Mouse (Mus musculus) retina, adult 2 months (tissue): ENCODE measurements around the gene Bcl9l.

Experiments
- DNase-seq: peaks from one replicate; pipeline ENCODE4 v3.0.0-alpha.2; 2012; ENCODE audit warnings: low read depth, low spot score

Bcl9l gene

DNA sequence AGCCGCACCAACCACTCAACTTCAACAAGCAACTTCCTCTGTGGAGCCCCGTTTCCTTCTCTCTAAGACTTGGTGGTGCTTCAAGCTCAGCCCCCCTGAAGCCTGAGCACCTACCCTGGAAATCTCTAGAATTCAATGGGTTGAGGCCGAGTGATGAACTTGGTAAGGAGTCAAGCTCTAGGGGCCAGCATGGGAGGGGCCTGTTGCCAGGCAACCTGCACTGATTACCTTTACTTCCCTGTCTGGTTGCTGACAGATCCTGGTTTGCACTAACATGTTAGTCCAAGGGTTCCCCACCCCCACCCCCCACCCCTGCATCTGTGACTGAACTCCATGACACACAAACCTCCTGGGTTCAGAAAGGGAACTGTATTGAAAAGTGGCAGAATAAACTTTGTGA, 62.4 kb downstream of the Bcl9l start:
- DNase-seq: no peak

- no peak for DNase-seq
Measured at GRCm38 (mm10) chr9:44548412-44549152, 66.0 kb downstream of the Bcl9l start.

DNA sequence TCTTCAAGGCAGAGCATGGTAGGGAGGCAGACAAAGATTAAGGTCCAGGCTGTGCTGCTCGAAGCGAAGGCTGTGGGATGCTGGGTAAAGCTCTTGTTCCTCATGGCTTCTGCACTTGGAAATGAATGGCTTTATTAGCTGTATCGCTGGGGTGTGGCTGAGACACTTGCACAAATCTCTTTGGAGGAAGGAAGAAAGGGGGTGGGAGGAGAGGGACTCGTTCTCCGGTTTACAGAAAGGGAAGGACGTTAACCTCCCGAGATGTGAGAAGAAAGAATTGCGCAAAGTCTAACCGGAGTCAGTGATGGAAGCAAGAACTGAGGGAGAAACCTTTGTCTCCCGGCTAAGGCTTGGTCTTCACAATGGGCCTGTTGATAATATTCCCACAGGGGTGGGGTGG, 68.5 kb downstream of the Bcl9l start:
- no peak for DNase-seq

DNA sequence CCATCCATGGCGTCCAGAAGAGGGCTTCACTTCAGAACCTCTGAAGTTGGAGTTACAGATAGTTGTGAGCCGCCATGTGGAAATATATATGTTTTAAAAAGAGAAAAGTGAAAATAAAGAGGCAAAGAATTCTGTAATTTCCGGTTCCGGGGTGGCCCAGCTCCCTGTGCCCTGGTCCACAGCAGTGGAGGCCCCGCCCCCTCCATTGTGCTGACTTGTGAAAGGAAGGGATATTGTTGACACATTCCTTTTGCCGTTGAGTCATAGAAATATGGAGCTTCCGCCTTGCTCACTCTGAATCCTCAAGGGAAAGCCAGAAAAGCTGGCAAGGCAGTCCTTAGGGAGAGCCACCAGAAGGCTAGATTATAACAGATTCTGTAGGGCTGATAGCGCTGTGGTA, 69.5 kb downstream of the Bcl9l start:
- DNase-seq: no peak
